In genomic region chr15:95790529-95791071, GRCm38 (mm10) we compare ENCODE assay signal across 8 mouse cellular contexts. TPM values are rescaled to one million over a fixed set of nuclear protein-coding genes. Genes with fewer than 3 reads are reported as not detected.
DNase-seq lines count a peak whose midpoint lies in the region; ATAC-seq lines count a peak whose summit lies in the region.

Ano6 (plus strand) TSS chr15:95790843.

- ATAC-seq in inflammation-experienced regulatory T-cells, adult 6 months: peak; percentile 86
- ATAC-seq in megakaryocyte-erythroid progenitor cell, adult 5-6 weeks (replicated peaks; ENCODE audit: low FRiP score, low TSS enrichment, poor library complexity, severe bottlenecking): peak; percentile 88

- intact Hi-C loops in gastrocnemius, postnatal 14 days (cut with DNase I; ENCODE audit: low total_unique reads): loop anchor here (10.0 kb wide), 1 partner anchor 54 kb away; no protein-coding TSS in a partner anchor
- intact Hi-C loops in left cerebral cortex, postnatal 10 days (cut with DNase I): loop anchor here (10.0 kb wide), 1 partner anchor 494 kb away; the partner anchor contains the start of gene Arid2

- peak; percentile 96 to 97 for DNase-seq in adrenal gland, adult (ENCODE audit: inconsistent age in 2 of 2, low spot score in 1 of 2)
- DNase-seq in embryo, embryonic 10.5 days (ENCODE audit: low spot score): peak; percentile 95
- DNase-seq in gastrocnemius, postnatal 14 days: peak; percentile 95
- peak; percentile 89 to 97 for DNase-seq in left cerebral cortex, postnatal 10 days (ENCODE audit: extremely low spot score in 1 of 2, low spot score in 2 of 2)
- DNase-seq in right cerebral cortex, postnatal 25 days: peak; percentile 95
- DNase-seq in urinary bladder, postnatal 4 days (ENCODE audit: low spot score in 2 of 2): peak; percentile 92 to 93

RNA-seq across cellular contexts. Expression of gene Ano6, which starts in this region (rescaled TPM):
- 10 to 100 TPM; 41.5 to 51.9 TPM for total RNA-seq in gastrocnemius, postnatal 14 days (2021)
- 10 to 100 TPM; 37.0 to 46.4 (median 44.4) TPM for polyA plus RNA-seq in inflammation-experienced regulatory T-cells, adult 6 months (2017; shearing (Covaris generic))
- total RNA-seq in left cerebral cortex, postnatal 10 days (2021): 10 to 100 TPM; 20.5 to 25.1 TPM
- total RNA-seq in megakaryocyte-erythroid progenitor cell, adult 5-6 weeks (2014; fragmentation: Nextera tagmentation): 11.5 and 18.0 TPM in 2 replicates
- total RNA-seq in megakaryocyte-erythroid progenitor cell, adult 5-6 weeks (2017): 10.5 and 15.9 TPM in 2 replicates

Comparison
In these comparisons a context has a peak if more than half of its experiments do, and no peak if none do; other contexts are left out.
1. Peak in every context shown above with its lines: DNase-seq and ATAC-seq.